Comparison of ENCODE assay signal across 27 mouse cellular contexts in genomic region chr14:76295411-76296169, GRCm38 (mm10).
A peak's percentile ranks its signal among the peaks of the same experiment; 100 is the strongest.
DNase-seq lines count a peak whose midpoint lies in the region; ATAC-seq lines count a peak whose summit lies in the region.
"Had no signal": no experiment of that assay in that cellular context is flagged by ENCODE, and none has a peak within 500 bp of the region (broad histone marks: within the 10 kb centered on the region; RNA-seq: fewer than 3 reads in every experiment).

No protein-coding gene starts in this region.

- H3K9me3 ChIP-seq in lung, embryonic 15.5 days = no peaks in the 10 kb centered on the region
- H3K9me3 ChIP-seq: embryonic facial prominence, embryonic 12.5 days; hindbrain, embryonic 13.5 days; limb, embryonic 12.5 days; liver, embryonic 15.5 days; midbrain, embryonic 10.5 days; neural tube, embryonic 12.5 days had no signal

- no peak overlapping the region for H3K4me3 ChIP-seq in lung, embryonic 15.5 days
- H3K4me3 ChIP-seq: embryonic facial prominence, embryonic 12.5 days; hindbrain, embryonic 13.5 days; left cerebral cortex, adult 2 months; limb, embryonic 12.5 days; liver, embryonic 15.5 days; midbrain, embryonic 10.5 days; myocyte; neural tube, embryonic 12.5 days had no signal

- H3K27ac ChIP-seq in lung, embryonic 15.5 days = no peak overlapping the region
- H3K27ac ChIP-seq: embryonic facial prominence, embryonic 12.5 days; hindbrain, embryonic 13.5 days; left cerebral cortex, adult 2 months; limb, embryonic 12.5 days; liver, embryonic 15.5 days; midbrain, embryonic 10.5 days; neural tube, embryonic 12.5 days had no signal

- H3K36me3 ChIP-seq in lung, embryonic 15.5 days = no peaks in the 10 kb centered on the region
- H3K36me3 ChIP-seq: embryonic facial prominence, embryonic 12.5 days; G1E; hindbrain, embryonic 13.5 days; limb, embryonic 12.5 days; liver, embryonic 15.5 days; midbrain, embryonic 10.5 days; neural tube, embryonic 12.5 days had no signal

- H3K27me3 ChIP-seq in lung, embryonic 15.5 days = no peaks in the 10 kb centered on the region
- H3K27me3 ChIP-seq: embryonic facial prominence, embryonic 12.5 days; hindbrain, embryonic 13.5 days; limb, embryonic 12.5 days; liver, embryonic 15.5 days; neural tube, embryonic 12.5 days; Patski had no signal

- H3K9ac ChIP-seq in lung, embryonic 15.5 days = no peak overlapping the region
- H3K9ac ChIP-seq: embryonic facial prominence, embryonic 12.5 days; hindbrain, embryonic 13.5 days; limb, embryonic 12.5 days; liver, embryonic 15.5 days; neural tube, embryonic 12.5 days had no signal

- peak; percentile 13 for DNase-seq in ovary, postnatal 36 days (ENCODE audit: low spot score)
- DNase-seq in ovary, postnatal 10 days (ENCODE audit: low spot score) = no peak
- DNase-seq in lung, postnatal 25 days (ENCODE audit: low spot score) = peak; percentile 34
- DNase-seq in layer of hippocampus, postnatal 14 days (ENCODE audit: low spot score in 2 of 2) = no peak
- no peak for DNase-seq in frontal cortex, postnatal 10 days (ENCODE audit: low spot score in 2 of 2)
- DNase-seq: adrenal gland, postnatal 10 days; cerebellum, adult 11-12 months; cerebellum, adult 9-11 months; embryo, embryonic 11 days; gastrocnemius, postnatal 10 days; heart, postnatal 4 days had no signal

- H3K4me1 ChIP-seq in lung, embryonic 15.5 days = 0 out of 2 replicates have a peak, but pooled peaks cover 2% of the 10 kb centered on the region
- H3K4me1 ChIP-seq: embryonic facial prominence, embryonic 12.5 days; hindbrain, embryonic 13.5 days; liver, embryonic 15.5 days; neural tube, embryonic 12.5 days had no signal

- 52% methylated on average over 18 of the region's 18 CpGs for WGBS in lung, embryonic 15.5 days

- ATAC-seq in lung, embryonic 15.5 days (ENCODE audit: borderline replicate concordance, extremely low read depth, low FRiP score, low TSS enrichment) = 0 out of 2 replicates have a peak, but pooled peaks have one; percentile 65
- no peak for ATAC-seq in granulocyte monocyte progenitor cell, adult 5-6 weeks (replicated peaks; ENCODE audit: poor library complexity, severe bottlenecking)
- ATAC-seq: forebrain, embryonic 14.5 days; intestine, postnatal 0 days; midbrain, embryonic 16.5 days; Patski had no signal

- peak overlapping the region; percentile 12 for H3K4me2 ChIP-seq in lung, embryonic 15.5 days
- H3K4me2 ChIP-seq: embryonic facial prominence, embryonic 12.5 days; heart, embryonic 11.5 days; hindbrain, embryonic 13.5 days; limb, embryonic 12.5 days; liver, embryonic 15.5 days; neural tube, embryonic 12.5 days had no signal

Comparison
In these comparisons a context has a peak if more than half of its experiments do, and no peak if none do; other contexts are left out.
1. DNase-seq: peak in ovary, postnatal 36 days (single experiment) and lung, postnatal 25 days (single experiment); none in ovary, postnatal 10 days (single experiment), layer of hippocampus, postnatal 14 days (0 of 2) and frontal cortex, postnatal 10 days (0 of 2).